Mouse (Mus musculus): ENCODE measurements around the gene Slc26a1.

- TF ChIP-seq CTCF (IDR thresholded peaks at IDR 0.05; ENCODE audit: borderline replicate concordance, insufficient read depth, low read length) (peak; percentile 32; the same call in 1 of the 2 replicates), POLR2A (IDR thresholded peaks at IDR 0.05; ENCODE audit: low read depth, low read length) (no peak)
These were observed 16.9 kb upstream of the Slc26a1 start, which contains the start of gene Fgfrl1 for GRCm38 (mm10) chr5:108692271-108692670.

Measured in embryonic fibroblast, embryonic 13.5 days (primary cell).